Mouse (Mus musculus): ENCODE measurements around the gene Chrna1.

DNA sequence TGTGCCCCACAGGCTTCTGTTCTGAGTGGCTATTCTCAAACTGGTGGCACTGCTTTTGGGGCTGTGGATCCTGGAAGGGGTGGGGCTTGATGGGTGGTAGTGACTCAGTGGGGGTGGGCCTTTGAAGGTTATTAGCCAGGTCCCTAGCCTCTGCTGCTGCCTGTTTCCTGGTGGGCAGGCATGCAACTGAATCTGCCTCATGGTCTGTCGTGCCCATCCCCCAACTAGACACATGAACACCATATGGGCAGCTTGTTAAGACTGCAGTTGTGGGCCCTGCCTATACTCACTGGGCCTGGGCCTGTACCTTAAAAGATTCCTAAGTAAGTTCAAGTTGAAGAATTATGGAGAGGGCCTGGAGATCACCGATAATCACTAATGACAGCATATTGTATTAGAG lies 34.6 kb downstream of the Chrna1 start:
- TF ChIP-seq POLR2A (IDR thresholded peaks at IDR 0.05; ENCODE audit: extremely low read depth, insufficient read depth, low read length) (no peak), CTCF (IDR thresholded peaks at IDR 0.05; ENCODE audit: extremely low read depth, insufficient read depth, low read length) (no peak)

Data from cortical plate, adult 2 months (tissue).